Mouse (Mus musculus) neural tube, embryonic 11.5 days (tissue): ENCODE results near the gene Vmp1. TPM values are rescaled to one million over a fixed set of nuclear protein-coding genes. Genes with fewer than 3 reads are reported as not detected.

Source experiments
- ATAC-seq: fragments of 200-750 bp; cut with Nextera tagmentation; 2 replicates; pipeline ENCODE4 v1.8.0; 2017; ENCODE audit warnings: moderate number of reproducible peaks, mild to moderate bottlenecking, moderate TSS enrichment, moderate library complexity; ENCODE audit not compliant: insufficient read depth, low FRiP score, low TSS enrichment
- DNase-seq: peaks from one replicate; pipeline ENCODE4 v3.0.0-alpha.2; 2015; ENCODE audit warnings: low spot score
- H3K27ac ChIP-seq: fragments of 300-500 bp; sonication (generic); 2 replicates; pipeline ENCODE4 v1.5.1; 2014; ENCODE audit warnings: low read depth, mild to moderate bottlenecking, low read length
- H3K27me3 ChIP-seq: fragments of 300-500 bp; sonication (generic); 2 replicates; pipeline ENCODE4 v1.6.1; 2014; ENCODE audit warnings: mild to moderate bottlenecking, low read length, mixed read lengths; ENCODE audit not compliant: control insufficient read depth, insufficient read depth
- H3K36me3 ChIP-seq: fragments of 300-500 bp; sonication (generic); 2 replicates; pipeline ENCODE4 v1.6.1; 2014; ENCODE audit warnings: mild to moderate bottlenecking, low read length, moderate library complexity, mixed read lengths; ENCODE audit not compliant: control insufficient read depth, insufficient read depth
- H3K4me1 ChIP-seq: fragments of 300-500 bp; sonication (generic); 2 replicates; pipeline ENCODE4 v1.6.1; 2014; ENCODE audit warnings: low read length, mixed read lengths; ENCODE audit not compliant: control insufficient read depth, insufficient read depth
- H3K4me2 ChIP-seq: fragments of 300-500 bp; sonication (generic); 2 replicates; pipeline ENCODE4 v1.6.1; 2014; ENCODE audit warnings: low read depth, mild to moderate bottlenecking, moderate library complexity
- H3K4me3 ChIP-seq: fragments of 300-500 bp; sonication (generic); 2 replicates; pipeline ENCODE4 v1.5.1; 2014; ENCODE audit warnings: low read depth, low read length
- H3K9ac ChIP-seq: fragments of 300-500 bp; sonication (generic); 2 replicates; pipeline ENCODE4 v1.6.1; 2014; ENCODE audit warnings: mild to moderate bottlenecking, low read length
- H3K9me3 ChIP-seq: fragments of 300-500 bp; sonication (generic); 2 replicates; pipeline ENCODE4 v1.6.1; 2016; ENCODE audit warnings: low read length; ENCODE audit not compliant: control insufficient read depth
- WGBS: fragments of 180-500 bp; shearing (Covaris S2); extraction: QIAGEN DNeasy Blood & Tissue Kit; methylation state at CpG from one replicate; pipeline ENCODE4 v1.1.7; 2014; 5-methylcytosine and 5-hydroxymethylcytosine counted together
- polyA plus RNA-seq: library from polyadenylated mRNA; unstranded; fragments of >200 nt; fragmentation: Nextera tagmentation; extraction: Ambion mirVana; gene quantifications from 2 replicates; pipeline ENCODE4 v1.2.1, GENCODE M21; 2014

Vmp1 gene
- polyA plus RNA-seq, 1 experiment from 2014 or later: 103 TPM

DNA sequence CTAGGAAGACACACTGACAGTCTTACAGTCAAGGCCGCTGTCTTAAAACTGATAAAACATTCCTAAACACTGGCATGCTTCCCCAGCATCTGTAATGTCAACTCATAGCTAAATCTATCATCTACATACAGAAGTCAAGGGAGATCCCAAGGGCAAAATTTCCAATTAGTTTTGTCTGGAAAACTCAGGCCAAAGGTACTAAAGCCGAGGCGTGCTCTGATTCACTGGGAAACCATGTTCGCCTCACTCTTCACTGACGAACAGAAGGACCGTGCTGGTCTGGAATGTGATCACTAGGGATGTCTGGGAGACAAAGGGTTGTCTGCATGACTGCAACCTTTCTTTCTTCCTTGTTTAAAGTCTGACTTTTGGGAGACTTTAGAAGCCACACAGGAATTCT lies 33.0 kb downstream of the Vmp1 start:
- no peak overlapping the region for H3K4me3 ChIP-seq
- no peaks in the 10 kb centered on the region for H3K9me3 ChIP-seq
- ATAC-seq (no peak), DNase-seq (no peak)
- no peaks in the 10 kb centered on the region for H3K27me3 ChIP-seq
- no peak overlapping the region for H3K9ac ChIP-seq
- H3K27ac ChIP-seq: no peak overlapping the region
- no peaks in the 10 kb centered on the region for H3K4me1 ChIP-seq
- no peaks in the 10 kb centered on the region for H3K36me3 ChIP-seq
- 80% methylated on average over 6 of the region's 6 CpGs for WGBS
- no peak overlapping the region for H3K4me2 ChIP-seq

GRCm38 (mm10) chr11:86649542-86649941 lies 34.1 kb downstream of the Vmp1 start:
- H3K9me3 ChIP-seq: no peaks in the 10 kb centered on the region

DNA sequence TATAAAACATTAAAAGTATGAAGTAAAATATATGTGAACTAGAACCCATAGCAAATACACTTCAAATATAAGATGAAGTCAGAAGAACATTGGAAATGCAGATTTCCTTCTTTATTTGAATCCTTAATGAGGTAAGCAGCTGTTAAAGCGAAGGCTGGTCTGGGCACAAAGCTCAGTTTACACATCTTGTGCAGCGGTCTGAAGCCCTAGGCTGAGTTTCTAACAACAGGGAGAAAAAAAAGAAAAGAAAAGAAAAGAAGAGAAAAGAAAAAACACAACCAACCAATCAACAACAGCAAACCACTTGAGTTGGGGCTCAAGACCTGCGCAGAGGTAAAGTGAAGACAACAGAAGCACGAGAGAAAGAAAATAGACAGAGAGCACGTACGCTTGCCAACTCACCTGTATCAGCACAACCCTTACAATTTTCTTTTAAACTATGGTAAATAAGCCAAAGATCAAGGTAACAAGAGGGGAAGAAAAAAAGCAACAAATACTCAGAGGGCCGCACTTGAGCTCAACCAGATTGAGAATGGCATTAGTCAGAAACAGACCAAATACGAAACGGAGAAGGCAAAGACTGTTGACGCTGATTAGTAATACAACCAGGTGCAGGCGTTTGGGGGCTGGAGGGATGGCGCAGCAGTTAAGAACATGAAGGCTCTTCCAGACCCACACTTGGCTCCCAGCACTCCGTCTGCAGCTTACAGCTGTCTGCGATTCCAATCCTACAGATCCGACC lies 35.8 kb downstream of the Vmp1 start:
- no peaks in the 10 kb centered on the region for H3K27me3 ChIP-seq
- H3K4me3 ChIP-seq: no peak overlapping the region
- ATAC-seq (no peak), DNase-seq (no peak)
- no peak overlapping the region for H3K4me2 ChIP-seq
- H3K4me1 ChIP-seq: no peaks in the 10 kb centered on the region
- H3K36me3 ChIP-seq: no peaks in the 10 kb centered on the region; the same call in 1 of the 2 replicates
- no peak overlapping the region for H3K9ac ChIP-seq
- H3K27ac ChIP-seq: no peak overlapping the region
- 76% methylated on average over 15 of the region's 15 CpGs for WGBS
- no peaks in the 10 kb centered on the region for H3K9me3 ChIP-seq

More at GRCm38 (mm10) chr11:86649542-86649941, 34.1 kb downstream of the Vmp1 start:
- H3K27ac ChIP-seq: no peak overlapping the region
- no peaks in the 10 kb centered on the region for H3K36me3 ChIP-seq
- no peaks in the 10 kb centered on the region for H3K27me3 ChIP-seq
- H3K4me1 ChIP-seq: no peaks in the 10 kb centered on the region
- 87% methylated on average over 1 of the region's 1 CpGs for WGBS
- H3K4me2 ChIP-seq: no peak overlapping the region
- H3K9ac ChIP-seq: no peak overlapping the region
- no peak for DNase-seq
- H3K4me3 ChIP-seq: no peak overlapping the region
- no peak for ATAC-seq

- no peaks in the 10 kb centered on the region for H3K27me3 ChIP-seq
- H3K4me3 ChIP-seq: no peak overlapping the region
- H3K36me3 ChIP-seq: no peaks in the 10 kb centered on the region; the same call in 1 of the 2 replicates
- ATAC-seq (no peak), DNase-seq (no peak)
- no peak overlapping the region for H3K9ac ChIP-seq
- WGBS: 94% methylated on average over 3 of the region's 3 CpGs
- H3K4me2 ChIP-seq: no peak overlapping the region
- no peaks in the 10 kb centered on the region for H3K9me3 ChIP-seq
- no peaks in the 10 kb centered on the region for H3K4me1 ChIP-seq
- no peak overlapping the region for H3K27ac ChIP-seq
Measured at GRCm38 (mm10) chr11:86646885-86647459, 36.7 kb downstream of the Vmp1 start.

DNA sequence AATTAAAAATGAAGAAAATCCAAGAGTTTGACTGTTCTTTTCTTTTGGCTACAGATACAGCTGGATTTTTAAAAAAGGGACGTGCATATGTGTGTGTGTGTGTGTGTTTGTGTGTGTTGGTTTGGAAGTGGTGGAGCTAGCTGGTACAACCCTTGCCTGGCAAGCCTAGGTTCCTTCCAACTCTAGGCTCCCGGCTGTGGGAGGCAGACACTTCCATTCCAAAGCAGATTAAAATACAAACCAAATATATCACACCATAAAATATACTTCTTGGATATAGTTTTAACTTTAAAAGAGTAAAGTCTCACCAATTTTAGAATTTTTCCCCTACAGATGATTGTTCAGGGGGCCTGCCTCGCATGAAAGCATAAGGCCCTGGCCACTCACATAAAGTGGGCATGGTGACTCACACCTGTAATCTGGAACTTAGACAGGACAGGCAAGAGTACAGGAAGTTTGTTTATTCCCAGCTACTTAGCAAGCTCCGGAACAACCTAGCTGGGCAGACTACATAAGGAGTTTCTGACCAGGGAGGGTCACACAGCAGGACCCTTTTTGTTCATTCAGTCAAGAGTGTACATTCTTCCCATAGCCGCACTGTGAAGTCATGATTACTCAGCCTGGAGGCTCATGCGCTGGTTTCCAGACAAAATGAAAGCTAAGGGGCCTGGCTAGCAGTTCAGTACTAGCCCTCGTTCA lies 37.4 kb downstream of the Vmp1 start:
- Histone ChIP-seq H3K9me3 (no peaks in the 10 kb centered on the region), H3K27me3 (no peaks in the 10 kb centered on the region), H3K27ac (no peak overlapping the region), H3K4me1 (no peaks in the 10 kb centered on the region), H3K9ac (no peak overlapping the region), H3K4me2 (no peak overlapping the region), H3K36me3 (no peaks in the 10 kb centered on the region; the same call in 1 of the 2 replicates), H3K4me3 (no peak overlapping the region)
- 62% methylated on average over 7 of the region's 7 CpGs for WGBS
- ATAC-seq (no peak), DNase-seq (no peak)

DNA sequence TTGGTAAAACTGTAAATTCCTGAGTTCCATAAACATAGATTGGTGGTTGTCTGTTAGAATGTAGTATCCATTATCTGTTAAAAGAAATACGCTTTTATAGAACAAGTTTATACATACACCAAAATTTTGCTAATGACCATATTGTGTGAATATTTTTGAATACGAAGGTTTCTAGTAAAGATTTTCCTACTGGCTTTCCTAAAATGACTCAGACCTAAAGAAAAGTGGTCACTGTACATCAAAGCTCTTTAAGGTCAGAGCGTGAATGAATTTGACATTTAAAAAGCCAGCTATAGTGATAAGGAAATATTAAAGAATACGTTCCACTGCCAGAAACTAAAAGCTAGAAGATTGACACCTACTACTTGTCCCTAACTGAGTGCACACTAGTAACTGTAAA lies 39.1 kb downstream of the Vmp1 start:
- H3K4me3 ChIP-seq: no peak overlapping the region
- ATAC-seq (no peak), DNase-seq (no peak)
- H3K36me3 ChIP-seq: no peaks in the 10 kb centered on the region; the same call in 1 of the 2 replicates
- no peaks in the 10 kb centered on the region for H3K4me1 ChIP-seq
- H3K9me3 ChIP-seq: no peaks in the 10 kb centered on the region
- H3K9ac ChIP-seq: no peak overlapping the region
- H3K27me3 ChIP-seq: no peaks in the 10 kb centered on the region
- no peak overlapping the region for H3K4me2 ChIP-seq
- 97% methylated on average over 4 of the region's 4 CpGs for whole genome bisulfite sequencing
- H3K27ac ChIP-seq: no peak overlapping the region

GRCm38 (mm10) chr11:86641714-86642113 lies 41.9 kb downstream of the Vmp1 start:
- Histone ChIP-seq H3K9ac (no peak overlapping the region), H3K27ac (no peak overlapping the region), H3K9me3 (no peaks in the 10 kb centered on the region), H3K4me1 (no peaks in the 10 kb centered on the region), H3K36me3 (no peaks in the 10 kb centered on the region; the same call in 1 of the 2 replicates), H3K4me2 (no peak overlapping the region), H3K27me3 (no peaks in the 10 kb centered on the region), H3K4me3 (no peak overlapping the region)
- no peak for ATAC-seq
- no peak for DNase-seq
- WGBS: 91% methylated on average over 4 of the region's 4 CpGs

GRCm38 (mm10) chr11:86637697-86638096 lies 45.9 kb downstream of the Vmp1 start:
- no peaks in the 10 kb centered on the region for H3K27me3 ChIP-seq
- no peaks in the 10 kb centered on the region for H3K9me3 ChIP-seq
- no peak overlapping the region for H3K9ac ChIP-seq
- H3K27ac ChIP-seq: no peak overlapping the region
- DNase-seq (no peak), ATAC-seq (no peak)
- H3K4me2 ChIP-seq: no peak overlapping the region
- H3K4me3 ChIP-seq: no peak overlapping the region
- H3K4me1 ChIP-seq: no peaks in the 10 kb centered on the region
- 0 out of 2 replicates have a peak, but pooled peaks cover 2% of the 10 kb centered on the region for H3K36me3 ChIP-seq
- 71% methylated on average over 2 of the region's 2 CpGs for WGBS
